Mouse (Mus musculus) megakaryocyte, embryonic 14.5 days (primary cell): Measurements from ENCODE around the gene Nbas. TPM values are rescaled to one million over a fixed set of nuclear protein-coding genes. Genes with fewer than 3 reads are reported as not detected.

Experiments
- H3K27me3 ChIP-seq: replicated peaks from 2 replicates; pipeline ENCODE3; 2012; ENCODE audit warnings: inconsistent platforms
- H3K36me3 ChIP-seq: replicated peaks from 2 replicates; pipeline ENCODE3; 2012; ENCODE audit warnings: low read length, inconsistent platforms, mixed read lengths
- H3K4me1 ChIP-seq: 2 replicates; pipeline ENCODE4 v1.6.1; 2012; ENCODE audit warnings: inconsistent platforms
- H3K4me3 ChIP-seq: replicated peaks from 2 replicates; pipeline ENCODE3; 2012; ENCODE audit warnings: moderate library complexity, mild to moderate bottlenecking, inconsistent platforms
- H3K9me3 ChIP-seq: 2 replicates; pipeline ENCODE4 v1.6.1; 2012; ENCODE audit warnings: inconsistent platforms
- FLI1 ChIP-seq: IDR thresholded peaks from 2 replicates; pipeline ENCODE4 v1.6.1; 2012; ENCODE audit warnings: low read length, inconsistent platforms, mixed read lengths
- GATA1 ChIP-seq: IDR thresholded peaks from 3 replicates; pipeline ENCODE4 v1.6.1; 2012; ENCODE audit warnings: mixed read lengths, low read length, inconsistent platforms, borderline replicate concordance
- polyA plus RNA-seq: library from polyadenylated mRNA; stranded (reverse); fragments of >175 nt; gene quantifications from 2 replicates; pipeline ENCODE4 v1.2.3, GENCODE M21; 2012; ENCODE audit warnings: low replicate concordance; ENCODE audit not compliant: insufficient read depth

Nbas gene
- polyA plus RNA-seq, 1 experiment: 7.9 TPM

DNA sequence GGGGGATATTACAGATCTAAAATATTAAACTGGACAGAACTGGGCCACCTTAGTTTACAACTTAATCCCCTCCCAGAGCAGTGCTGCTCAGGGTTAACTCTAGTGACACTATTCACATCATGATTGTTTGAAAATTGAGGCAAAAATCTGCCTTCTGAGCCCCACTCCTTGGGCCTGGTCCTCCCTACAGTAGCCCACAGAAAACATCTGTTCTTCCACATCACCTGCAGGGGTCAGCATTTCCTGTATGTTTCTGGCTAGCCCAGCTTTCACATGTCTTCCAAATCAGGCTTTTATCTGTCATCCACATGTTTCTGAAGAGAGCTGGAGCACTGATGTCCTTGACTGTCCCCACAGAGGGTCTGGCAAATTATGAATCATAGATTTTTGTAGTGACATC is 333.5 kb downstream of the Nbas start:
- no peaks in the 10 kb centered on the region for H3K27me3 ChIP-seq
- H3K4me1 ChIP-seq: no peaks in the 10 kb centered on the region
- TF ChIP-seq GATA1: no peak
- TF ChIP-seq FLI1: no peak
- no peaks in the 10 kb centered on the region for H3K36me3 ChIP-seq
- H3K4me3 ChIP-seq: no peak overlapping the region
- 0 out of 2 replicates have a peak, but pooled peaks cover 4% of the 10 kb centered on the region for H3K9me3 ChIP-seq

- TF ChIP-seq FLI1 (no peak), GATA1 (no peak)
- H3K36me3 ChIP-seq: no peaks in the 10 kb centered on the region
- H3K4me1 ChIP-seq: no peaks in the 10 kb centered on the region
- no peaks in the 10 kb centered on the region for H3K27me3 ChIP-seq
- peaks cover 8% of the 10 kb centered on the region for H3K9me3 ChIP-seq
- no peak overlapping the region for H3K4me3 ChIP-seq
Observed at GRCm38 (mm10) chr12:13607021-13607420, 338.1 kb downstream of the Nbas start.

GRCm38 (mm10) chr12:13609027-13609426 is 340.1 kb downstream of the Nbas start:
- H3K36me3 ChIP-seq: no peaks in the 10 kb centered on the region
- peaks cover 8% of the 10 kb centered on the region for H3K9me3 ChIP-seq
- TF ChIP-seq GATA1 (no peak), FLI1 (no peak)
- no peak overlapping the region for H3K4me3 ChIP-seq
- H3K27me3 ChIP-seq: no peaks in the 10 kb centered on the region
- H3K4me1 ChIP-seq: no peaks in the 10 kb centered on the region

DNA sequence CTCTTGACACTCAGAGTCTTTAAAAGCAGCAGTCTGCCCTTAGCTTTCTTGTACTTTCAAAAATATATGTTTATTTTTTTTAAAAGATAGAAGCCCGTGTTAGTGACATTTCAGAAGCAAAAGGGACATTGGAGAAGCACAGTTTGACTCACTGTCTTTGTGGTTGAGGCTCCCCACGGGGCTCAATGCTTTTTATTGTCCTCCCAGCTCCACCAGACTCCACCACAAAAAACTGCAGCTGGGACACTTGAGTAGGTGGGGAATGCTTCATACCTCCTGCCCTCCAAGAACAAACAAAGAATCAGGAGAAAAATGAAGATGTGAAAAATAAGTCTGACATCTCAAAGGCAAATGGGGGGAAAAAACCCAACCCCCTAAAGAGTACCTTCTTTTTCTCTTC is 344.1 kb downstream of the Nbas start:
- TF ChIP-seq FLI1: no peak
- no peak for TF ChIP-seq GATA1
- Histone ChIP-seq H3K9me3 (peaks cover 8% of the 10 kb centered on the region), H3K4me1 (no peaks in the 10 kb centered on the region), H3K4me3 (no peak overlapping the region), H3K27me3 (no peaks in the 10 kb centered on the region), H3K36me3 (no peaks in the 10 kb centered on the region)

DNA sequence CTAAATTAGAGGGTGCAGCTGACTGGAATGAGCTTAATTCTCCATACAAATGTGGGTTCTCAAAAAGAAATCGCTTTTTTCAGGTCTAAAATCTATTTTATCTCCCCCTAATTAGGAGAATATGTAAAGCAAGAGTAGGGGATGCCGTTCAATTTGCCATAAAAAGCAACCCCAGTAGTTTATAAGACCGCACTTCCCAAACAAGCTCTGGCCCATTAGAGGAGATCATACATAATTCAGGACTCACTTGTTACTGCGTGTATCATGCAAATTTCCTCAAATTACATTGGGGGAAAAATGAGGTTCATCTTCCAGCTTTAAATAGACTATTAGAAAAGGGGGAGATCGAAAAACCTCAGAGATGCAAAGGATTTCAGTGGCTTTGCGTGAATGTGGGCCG is 346.7 kb downstream of the Nbas start:
- Histone ChIP-seq H3K27me3 (no peaks in the 10 kb centered on the region), H3K4me3 (no peak overlapping the region), H3K9me3 (peaks cover 7% of the 10 kb centered on the region; the same call in 1 of the 2 replicates), H3K36me3 (no peaks in the 10 kb centered on the region), H3K4me1 (no peaks in the 10 kb centered on the region)
- TF ChIP-seq GATA1 (no peak), FLI1 (no peak)

DNA sequence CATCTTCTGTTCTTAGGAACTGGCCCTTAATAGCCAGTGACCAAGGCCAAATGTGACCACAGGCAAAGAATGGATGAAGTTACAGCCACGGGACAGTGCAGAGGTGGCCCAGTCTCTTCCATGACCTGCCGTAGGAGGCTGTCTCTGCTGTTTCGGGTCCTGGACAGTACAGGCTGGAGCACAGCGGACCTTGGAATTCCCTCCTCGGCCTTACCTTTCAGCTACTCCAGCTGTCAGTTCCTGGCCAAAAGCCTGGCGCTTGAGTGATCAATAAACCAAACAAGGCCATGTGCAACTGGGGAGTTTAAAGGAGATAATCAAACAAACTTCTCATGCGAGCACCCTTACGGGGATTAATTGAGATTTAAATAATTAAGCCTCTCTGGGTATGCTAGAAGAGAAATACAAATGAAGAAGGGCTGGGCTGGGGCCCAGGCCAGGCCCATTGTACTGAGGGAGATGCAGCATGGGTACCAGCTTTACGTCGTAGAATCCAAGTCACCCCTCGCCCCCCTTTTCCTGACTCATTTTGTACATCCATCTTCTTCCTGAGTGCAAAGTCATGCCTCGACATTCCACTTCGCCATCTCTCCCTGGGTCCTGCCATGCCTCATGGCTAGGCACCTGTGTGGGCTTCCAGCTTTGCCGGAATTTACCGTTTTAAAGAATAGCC is 353.4 kb downstream of the Nbas start:
- Histone ChIP-seq H3K27me3 (no peaks in the 10 kb centered on the region), H3K36me3 (no peaks in the 10 kb centered on the region), H3K4me1 (no peaks in the 10 kb centered on the region), H3K9me3 (peaks cover 28% of the 10 kb centered on the region), H3K4me3 (no peak overlapping the region)
- no peak for TF ChIP-seq FLI1
- no peak for TF ChIP-seq GATA1

DNA sequence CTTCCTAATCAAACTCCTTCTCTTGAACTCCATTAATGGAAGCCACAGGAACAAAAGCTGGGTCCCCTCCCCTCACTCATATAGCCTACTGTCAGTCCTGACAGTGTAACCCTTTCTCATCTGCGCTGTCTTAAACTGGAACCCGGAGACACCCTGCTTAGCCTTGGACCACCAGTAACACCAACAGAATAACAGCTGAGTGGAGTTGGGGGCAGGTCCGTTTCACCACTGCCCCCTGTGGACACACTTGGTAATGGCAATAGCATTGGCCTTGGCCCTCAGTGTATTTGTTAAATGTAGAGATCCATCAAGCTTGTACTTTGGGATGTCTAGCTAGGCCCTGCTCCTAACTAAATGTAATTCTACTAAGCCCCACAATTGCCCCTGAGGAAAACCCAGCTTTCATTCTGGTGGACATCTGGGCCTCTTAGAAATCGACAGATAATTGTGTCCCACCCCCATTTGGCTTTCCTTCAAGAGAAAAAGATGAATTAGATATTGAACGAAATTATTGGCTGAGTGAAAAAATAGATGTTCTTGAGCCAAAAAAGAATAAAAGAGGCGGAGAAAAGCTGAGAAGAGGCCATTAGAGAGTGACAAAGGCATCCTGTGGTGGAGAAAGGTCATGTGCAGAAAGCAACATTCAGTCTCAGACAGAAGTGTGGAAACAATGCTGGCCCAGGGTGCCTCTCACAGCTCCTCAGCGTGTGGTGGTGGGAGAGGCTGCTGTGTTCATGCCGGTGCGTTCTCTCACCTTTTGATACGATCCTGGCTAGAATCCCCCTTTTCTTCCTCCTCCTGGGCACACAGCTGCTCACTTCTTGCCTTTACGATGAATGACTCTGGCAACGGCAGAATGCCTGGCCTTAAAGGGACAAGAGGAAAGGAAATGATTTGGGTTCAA is 358.1 kb downstream of the Nbas start:
- TF ChIP-seq GATA1 (no peak), FLI1 (no peak)

More for the DNA sequence above, 358.1 kb downstream of the Nbas start:
- Histone ChIP-seq H3K9me3 (peaks cover 12% of the 10 kb centered on the region), H3K27me3 (no peaks in the 10 kb centered on the region), H3K4me3 (no peak overlapping the region), H3K36me3 (no peaks in the 10 kb centered on the region), H3K4me1 (no peaks in the 10 kb centered on the region)

Other genes starting within 250 kb of the Nbas start
- 1.2 and 3.6 TPM in 2 replicates for gene Ddx1, start 19.9 kb upstream of the Nbas start, polyA plus RNA-seq